Mouse (Mus musculus) kidney, adult 18-20 months (tissue): ENCODE data around the gene Pnpla1.
A peak's percentile ranks its signal among the peaks of the same experiment; 100 is the strongest.

ENCODE experiments used
- DNase-seq: peaks from one replicate; pipeline ENCODE4 v3.0.0; 2021

Pnpla1 gene

GRCm38 (mm10) chr17:28843665-28844064 is 14.5 kb upstream of the Pnpla1 start:
- DNase-seq = no peak

GRCm38 (mm10) chr17:28846974-28847617 is 11.1 kb upstream of the Pnpla1 start:
- no peak for DNase-seq

- DNase-seq = no peak
Observed at GRCm38 (mm10) chr17:28850511-28850910, 7.7 kb upstream of the Pnpla1 start.

GRCm38 (mm10) chr17:28854377-28854776 is 3.8 kb upstream of the Pnpla1 start:
- DNase-seq = no peak

- peak; percentile 28 for DNase-seq
Observed at GRCm38 (mm10) chr17:28855166-28855885, 2.9 kb upstream of the Pnpla1 start.

GRCm38 (mm10) chr17:28856030-28856429 is 2.2 kb upstream of the Pnpla1 start:
- DNase-seq = no peak

- DNase-seq = no peak
Observed at GRCm38 (mm10) chr17:28863926-28864325, 5.7 kb downstream of the Pnpla1 start.

GRCm38 (mm10) chr17:28864464-28864863 is 6.3 kb downstream of the Pnpla1 start:
- no peak for DNase-seq

- DNase-seq = no peak
Observed at GRCm38 (mm10) chr17:28866921-28867320, 8.7 kb downstream of the Pnpla1 start.

GRCm38 (mm10) chr17:28867381-28867780 is 9.2 kb downstream of the Pnpla1 start:
- DNase-seq = no peak

GRCm38 (mm10) chr17:28869412-28870110 is 11.3 kb downstream of the Pnpla1 start:
- no peak for DNase-seq

GRCm38 (mm10) chr17:28870435-28870834 is 12.2 kb downstream of the Pnpla1 start:
- no peak for DNase-seq

GRCm38 (mm10) chr17:28871831-28872230 is 13.6 kb downstream of the Pnpla1 start:
- DNase-seq = no peak

- DNase-seq = no peak
Observed at GRCm38 (mm10) chr17:28872322-28872721, 14.1 kb downstream of the Pnpla1 start.

GRCm38 (mm10) chr17:28874216-28874615 is 16.0 kb downstream of the Pnpla1 start:
- no peak for DNase-seq

GRCm38 (mm10) chr17:28874825-28875224 is 16.6 kb downstream of the Pnpla1 start:
- peak; percentile 67 for DNase-seq

GRCm38 (mm10) chr17:28875316-28875715 is 17.1 kb downstream of the Pnpla1 start:
- DNase-seq = peak; percentile 34

GRCm38 (mm10) chr17:28876331-28876730 is 18.1 kb downstream of the Pnpla1 start:
- DNase-seq = no peak

- no peak for DNase-seq
Observed at GRCm38 (mm10) chr17:28876821-28877220, 18.6 kb downstream of the Pnpla1 start.

GRCm38 (mm10) chr17:28879931-28880391 is 21.8 kb downstream of the Pnpla1 start:
- DNase-seq = peak; percentile 82

GRCm38 (mm10) chr17:28882316-28882715 is 24.1 kb downstream of the Pnpla1 start:
- peak; percentile 58 for DNase-seq

- no peak for DNase-seq
Observed at GRCm38 (mm10) chr17:28882810-28883209, 24.6 kb downstream of the Pnpla1 start.

GRCm38 (mm10) chr17:28883941-28884516 is 25.8 kb downstream of the Pnpla1 start:
- no peak for DNase-seq
